Mouse (Mus musculus): ENCODE data around the gene Robo3. TPM values are rescaled to one million over a fixed set of nuclear protein-coding genes. Genes with fewer than 3 reads are reported as not detected.

Robo3 gene
- total RNA-seq (2017) = not detected in 2 replicates

- ATAC-seq (ENCODE audit: extremely low read depth, insufficient number of reproducible peaks, low FRiP score, poor library complexity, severe bottlenecking) = no peak
These were observed at the start of gene Robo3 for GRCm38 (mm10) chr9:37432720-37433421. Gene Robo3 (minus strand): TSS chr9:37433246.

GRCm38 (mm10) chr9:37474923-37475322, 41.9 kb upstream of the Robo3 start:
- no peak for ATAC-seq (ENCODE audit: extremely low read depth, insufficient number of reproducible peaks, low FRiP score, poor library complexity, severe bottlenecking)

GRCm38 (mm10) chr9:37473611-37474125, 40.6 kb upstream of the Robo3 start:
- no peak for ATAC-seq (ENCODE audit: extremely low read depth, insufficient number of reproducible peaks, low FRiP score, poor library complexity, severe bottlenecking)

- no peak for ATAC-seq (ENCODE audit: extremely low read depth, insufficient number of reproducible peaks, low FRiP score, poor library complexity, severe bottlenecking)
These were observed 29.7 kb upstream of the Robo3 start for GRCm38 (mm10) chr9:37462764-37463163.

- ATAC-seq (ENCODE audit: extremely low read depth, insufficient number of reproducible peaks, low FRiP score, poor library complexity, severe bottlenecking) = no peak
These were observed 28.5 kb upstream of the Robo3 start for GRCm38 (mm10) chr9:37461571-37461970.

GRCm38 (mm10) chr9:37460961-37461340, 27.9 kb upstream of the Robo3 start:
- ATAC-seq (ENCODE audit: extremely low read depth, insufficient number of reproducible peaks, low FRiP score, poor library complexity, severe bottlenecking) = no peak

GRCm38 (mm10) chr9:37460043-37460960, 27.3 kb upstream of the Robo3 start:
- peak; percentile 10; the same call in 1 of the 2 replicates for ATAC-seq (ENCODE audit: extremely low read depth, insufficient number of reproducible peaks, low FRiP score, poor library complexity, severe bottlenecking)

- no peak for ATAC-seq (ENCODE audit: extremely low read depth, insufficient number of reproducible peaks, low FRiP score, poor library complexity, severe bottlenecking)
These were observed 26.6 kb upstream of the Robo3 start for GRCm38 (mm10) chr9:37459665-37460042.

- no peak for ATAC-seq (ENCODE audit: extremely low read depth, insufficient number of reproducible peaks, low FRiP score, poor library complexity, severe bottlenecking)
These were observed 24.1 kb upstream of the Robo3 start for GRCm38 (mm10) chr9:37457151-37457550.

- ATAC-seq (ENCODE audit: extremely low read depth, insufficient number of reproducible peaks, low FRiP score, poor library complexity, severe bottlenecking) = no peak
These were observed 23.4 kb upstream of the Robo3 start for GRCm38 (mm10) chr9:37456481-37456910.

GRCm38 (mm10) chr9:37455868-37456267, 22.8 kb upstream of the Robo3 start:
- no peak for ATAC-seq (ENCODE audit: extremely low read depth, insufficient number of reproducible peaks, low FRiP score, poor library complexity, severe bottlenecking)

GRCm38 (mm10) chr9:37454991-37455390, 21.9 kb upstream of the Robo3 start:
- no peak for ATAC-seq (ENCODE audit: extremely low read depth, insufficient number of reproducible peaks, low FRiP score, poor library complexity, severe bottlenecking)

- ATAC-seq (ENCODE audit: extremely low read depth, insufficient number of reproducible peaks, low FRiP score, poor library complexity, severe bottlenecking) = no peak
These were observed 21.0 kb upstream of the Robo3 start for GRCm38 (mm10) chr9:37454011-37454492.

GRCm38 (mm10) chr9:37453328-37453727, 20.3 kb upstream of the Robo3 start:
- no peak for ATAC-seq (ENCODE audit: extremely low read depth, insufficient number of reproducible peaks, low FRiP score, poor library complexity, severe bottlenecking)

- no peak for ATAC-seq (ENCODE audit: extremely low read depth, insufficient number of reproducible peaks, low FRiP score, poor library complexity, severe bottlenecking)
These were observed 19.4 kb upstream of the Robo3 start for GRCm38 (mm10) chr9:37452401-37452800.

- no peak for ATAC-seq (ENCODE audit: extremely low read depth, insufficient number of reproducible peaks, low FRiP score, poor library complexity, severe bottlenecking)
These were observed 5.0 kb upstream of the Robo3 start for GRCm38 (mm10) chr9:37437772-37438735.

GRCm38 (mm10) chr9:37435616-37436015, 2.6 kb upstream of the Robo3 start:
- no peak for ATAC-seq (ENCODE audit: extremely low read depth, insufficient number of reproducible peaks, low FRiP score, poor library complexity, severe bottlenecking)

GRCm38 (mm10) chr9:37434932-37435331, 1.9 kb upstream of the Robo3 start:
- ATAC-seq (ENCODE audit: extremely low read depth, insufficient number of reproducible peaks, low FRiP score, poor library complexity, severe bottlenecking) = no peak

All from neutrophil, adult 5-6 weeks (primary cell).